Comparison of ENCODE assay signal across 9 mouse cellular contexts in genomic region chr9:26776122-26776902, GRCm38 (mm10). TPM values are rescaled to one million over a fixed set of nuclear protein-coding genes. Genes with fewer than 3 reads are reported as not detected.
A peak's percentile ranks its signal among the peaks of the same experiment; 100 is the strongest.
DNase-seq lines count a peak whose midpoint lies in the region; ATAC-seq lines count a peak whose summit lies in the region.
"Had no signal": no experiment of that assay in that cellular context is flagged by ENCODE, and none has a peak within 500 bp of the region (broad histone marks: within the 10 kb centered on the region; RNA-seq: fewer than 3 reads in every experiment).

No protein-coding gene starts in this region.

- no peak overlapping the region for H3K4me3 ChIP-seq in kidney, embryonic 14.5 days (ENCODE audit: low read length)
- H3K4me3 ChIP-seq: myocyte had no signal

- WGBS in kidney, embryonic 14.5 days, result 68% methylated on average over 6 of the region's 6 CpGs

- no peaks in the 10 kb centered on the region for H3K36me3 ChIP-seq in kidney, embryonic 14.5 days (ENCODE audit: control insufficient read depth, insufficient read depth, low read length)

- DNase-seq in right cerebral cortex, adult 2 months (ENCODE audit: low spot score in 2 of 2), result peak; percentile 70
- DNase-seq in right cerebral cortex, postnatal 36 days (ENCODE audit: low spot score in 2 of 2), result no peak
- DNase-seq in c-Kit-positive CD71-positive TER-119-negative erythroid progenitor cells, embryonic 14.5 days (ENCODE audit: low read depth), result peak; percentile 13
- peak; percentile 19 for DNase-seq in fibroblast of lung, adult 2 months (ENCODE audit: low read depth)
- DNase-seq in thymus, postnatal 10 days (ENCODE audit: low spot score in 2 of 2), result no peak
- DNase-seq in urinary bladder, postnatal 10 days (ENCODE audit: low spot score), result no peak

- H3K9ac ChIP-seq in kidney, embryonic 14.5 days (ENCODE audit: low read depth, low read length), result no peak overlapping the region

- H3K4me1 ChIP-seq in kidney, embryonic 14.5 days (ENCODE audit: control insufficient read depth, insufficient read depth, low read length), result no peaks in the 10 kb centered on the region

- ATAC-seq in kidney, embryonic 14.5 days (ENCODE audit: low FRiP score, low TSS enrichment), result 0 out of 2 replicates have a peak, but pooled peaks have one; percentile 46
- ATAC-seq in megakaryocyte-erythroid progenitor cell, adult 5-6 weeks (replicated peaks; ENCODE audit: low FRiP score, low TSS enrichment, poor library complexity, severe bottlenecking), result 0 out of 2 replicates have a peak, but pooled peaks have one; percentile 57

- no peak overlapping the region for H3K27ac ChIP-seq in kidney, embryonic 14.5 days (ENCODE audit: low read depth, low read length)

- no peaks in the 10 kb centered on the region for H3K9me3 ChIP-seq in kidney, embryonic 14.5 days (ENCODE audit: control insufficient read depth, low read length)

- no peaks in the 10 kb centered on the region for H3K27me3 ChIP-seq in kidney, embryonic 14.5 days (ENCODE audit: control insufficient read depth, insufficient read depth, low read length)

- no peak overlapping the region for H3K4me2 ChIP-seq in kidney, embryonic 14.5 days (replicated peaks; ENCODE audit: low read depth, low read length)

RNA-seq across cellular contexts. Expression of gene Glb1l2, which starts 30.0 kb away (rescaled TPM):
- 23.9 and 36.7 TPM in 2 replicates for polyA plus RNA-seq in kidney, embryonic 14.5 days (2014; fragmentation: Nextera tagmentation; extraction: Ambion mirVana)
- not detected in 2 replicates for total RNA-seq in megakaryocyte-erythroid progenitor cell, adult 5-6 weeks (2014; fragmentation: Nextera tagmentation)
- not detected in 2 replicates for total RNA-seq in megakaryocyte-erythroid progenitor cell, adult 5-6 weeks (2017)
- polyA plus RNA-seq: myocyte had no signal

RNA-seq across cellular contexts. Expression of gene B3gat1, which starts 42.8 kb away (rescaled TPM):
- polyA plus RNA-seq in kidney, embryonic 14.5 days (2014; fragmentation: Nextera tagmentation; extraction: Ambion mirVana), result 0.13 and 0.14 TPM in 2 replicates
- not detected in 2 replicates for total RNA-seq in megakaryocyte-erythroid progenitor cell, adult 5-6 weeks (2014; fragmentation: Nextera tagmentation)
- total RNA-seq in megakaryocyte-erythroid progenitor cell, adult 5-6 weeks (2017), result not detected in 2 replicates
- polyA plus RNA-seq: myocyte had no signal

Comparison
In these comparisons a context has a peak if more than half of its experiments do, and no peak if none do; other contexts are left out.
1. DNase-seq: peak in right cerebral cortex, adult 2 months (2 of 2), c-Kit-positive CD71-positive TER-119-negative erythroid progenitor cells, embryonic 14.5 days (single experiment) and fibroblast of lung, adult 2 months (single experiment); none in right cerebral cortex, postnatal 36 days (0 of 2), thymus, postnatal 10 days (0 of 2) and urinary bladder, postnatal 10 days (single experiment).